ENCODE assay signal across 8 mouse cellular contexts in genomic region chr7:141122245-141122644, GRCm38 (mm10). TPM values are rescaled to one million over a fixed set of nuclear protein-coding genes. Genes with fewer than 3 reads are reported as not detected.
A peak's percentile ranks its signal among the peaks of the same experiment; 100 is the strongest.
DNase-seq lines count a peak whose midpoint lies in the region; ATAC-seq lines count a peak whose summit lies in the region.

TSS of gene Ptdss2 (plus strand) at chr7:141122382.

- peak within 1 kb of the TSS; percentile 72 for H3K4me2 ChIP-seq in forebrain, embryonic 13.5 days

- 57% methylated on average over 14 of the region's 14 CpGs for WGBS in forebrain, embryonic 13.5 days

- H3K4me3 ChIP-seq in forebrain, embryonic 13.5 days: peak within 1 kb of the TSS; percentile 61

- no peaks in the 10 kb centered on the region for H3K9me3 ChIP-seq in forebrain, embryonic 13.5 days (replicated peaks)

- H3K27ac ChIP-seq in forebrain, embryonic 13.5 days: peak within 1 kb of the TSS; percentile 75

- H3K4me1 ChIP-seq in forebrain, embryonic 13.5 days: peaks cover 5% of the 10 kb centered on the region; the same call in 1 of the 2 replicates

- DNase-seq in 416B (ENCODE audit: low read depth): peak; percentile 90
- peak; percentile 64 to 75 for DNase-seq in adrenal gland, adult (ENCODE audit: inconsistent age in 2 of 2, low spot score in 1 of 2)
- DNase-seq in heart, postnatal 4 days: peak; percentile 44
- DNase-seq in layer of hippocampus, postnatal 36 days: no peak
- peak; percentile 72 to 85 for DNase-seq in lung, postnatal 4 days
- DNase-seq in retina, postnatal 1 day: no peak

- H3K27me3 ChIP-seq in forebrain, embryonic 13.5 days: peaks cover 11% of the 10 kb centered on the region; the same call in 1 of the 2 replicates

- peak within 1 kb of the TSS; percentile 76 for H3K9ac ChIP-seq in forebrain, embryonic 13.5 days

- H3K36me3 ChIP-seq in forebrain, embryonic 13.5 days (ENCODE audit: poor library complexity, severe bottlenecking): no peaks in the 10 kb centered on the region

- no peak for ATAC-seq in forebrain, embryonic 13.5 days
- no peak for ATAC-seq in activated CD4-positive, CD25-positive, alpha-beta regulatory T cell, adult 4 months

RNA-seq across cellular contexts. Expression of gene Ptdss2, which starts in this region (rescaled TPM):
- polyA plus RNA-seq in forebrain, embryonic 13.5 days (2015; fragmentation: Nextera tagmentation; extraction: Ambion mirVana): 61.1 and 69.5 TPM in 2 replicates
- total RNA-seq in heart, postnatal 4 days (2021): 10 to 100 TPM; 40.2 to 42.5 TPM
- 10 to 100 TPM; 48.5 to 64.9 TPM for total RNA-seq in layer of hippocampus, postnatal 36 days (2021)
- polyA plus RNA-seq in activated CD4-positive, CD25-positive, alpha-beta regulatory T cell, adult 4 months (2017; shearing (Covaris generic)): 1 to 10 TPM; 5.2 to 5.3 TPM

Comparison
In these comparisons a context has a peak if more than half of its experiments do, and no peak if none do; other contexts are left out.
1. DNase-seq: peak in 416B (single experiment), adrenal gland, adult (2 of 2), heart, postnatal 4 days (single experiment) and lung, postnatal 4 days (2 of 2); none in layer of hippocampus, postnatal 36 days (0 of 2) and retina, postnatal 1 day (single experiment).